Mouse (Mus musculus) heart, embryonic 13.5 days (tissue): ENCODE measurements around the gene Tnfrsf4. TPM values are rescaled to one million over a fixed set of nuclear protein-coding genes. Genes with fewer than 3 reads are reported as not detected.

Experiments
- ATAC-seq: fragments of 200-750 bp; cut with Nextera tagmentation; 2 replicates; pipeline ENCODE4 v1.8.0; 2017; ENCODE audit warnings: moderate TSS enrichment; ENCODE audit not compliant: insufficient number of reproducible peaks, low FRiP score, low TSS enrichment; ENCODE audit errors: extremely low read depth
- H3K27ac ChIP-seq: fragments of 300-500 bp; sonication (generic); replicated peaks from 2 replicates; pipeline ENCODE4 v1.5.1; 2015; ENCODE audit warnings: moderate library complexity, mild to moderate bottlenecking, inconsistent platforms
- H3K27me3 ChIP-seq: fragments of 300-500 bp; sonication (generic); replicated peaks from 2 replicates; pipeline ENCODE4 v1.6.1; 2015; ENCODE audit warnings: mild to moderate bottlenecking, inconsistent platforms
- H3K36me3 ChIP-seq: fragments of 300-500 bp; sonication (generic); 2 replicates; pipeline ENCODE4 v1.6.1; 2015; ENCODE audit warnings: mild to moderate bottlenecking, inconsistent platforms
- H3K4me1 ChIP-seq: fragments of 300-500 bp; sonication (generic); 2 replicates; pipeline ENCODE4 v1.6.1; 2015; ENCODE audit warnings: inconsistent platforms
- H3K4me2 ChIP-seq: fragments of 300-500 bp; sonication (generic); 2 replicates; pipeline ENCODE4 v1.6.1; 2015; ENCODE audit warnings: inconsistent platforms, mild to moderate bottlenecking, moderate library complexity
- H3K4me3 ChIP-seq: fragments of 300-500 bp; sonication (generic); 2 replicates; pipeline ENCODE4 v1.5.1; 2015; ENCODE audit warnings: moderate library complexity, mild to moderate bottlenecking, inconsistent platforms
- H3K9ac ChIP-seq: fragments of 300-500 bp; sonication (generic); 2 replicates; pipeline ENCODE4 v1.6.1; 2015; ENCODE audit warnings: inconsistent platforms, mild to moderate bottlenecking, moderate library complexity
- H3K9me3 ChIP-seq: fragments of 300-500 bp; sonication (generic); 2 replicates; pipeline ENCODE4 v1.6.1; 2016; ENCODE audit warnings: inconsistent platforms
- WGBS: fragments of 180-500 bp; shearing (Covaris S2); methylation state at CpG from one replicate; pipeline ENCODE4 v1.1.7; 2015; ENCODE audit warnings: mixed read lengths; 5-methylcytosine and 5-hydroxymethylcytosine counted together
- polyA plus RNA-seq: library from polyadenylated mRNA; unstranded; fragments of >200 nt; fragmentation: Nextera tagmentation; extraction: Ambion mirVana; gene quantifications from 2 replicates; pipeline ENCODE4 v1.2.1, GENCODE M21; 2015

The Tnfrsf4 gene
- polyA plus RNA-seq, 1 experiment from 2014 or later: 0.47 TPM

- peak overlapping the region; percentile 99 for H3K4me2 ChIP-seq
- peak overlapping the region; percentile 88 for H3K9ac ChIP-seq
- H3K36me3 ChIP-seq: peaks cover 37% of the 10 kb centered on the region
- peaks cover 31% of the 10 kb centered on the region for H3K4me1 ChIP-seq
- H3K27me3 ChIP-seq: no peaks in the 10 kb centered on the region
- H3K4me3 ChIP-seq: peak overlapping the region; percentile 96
- ATAC-seq: peak; percentile 85
- no peaks in the 10 kb centered on the region for H3K9me3 ChIP-seq
- H3K27ac ChIP-seq: peak overlapping the region; percentile 97
- WGBS: under 1% methylated on average over 70 of the region's 70 CpGs
These were observed 20.6 kb upstream of the Tnfrsf4 start for GRCm38 (mm10) chr4:155992906-155993547.

- ATAC-seq: no peak
- peak overlapping the region; percentile 97 for H3K27ac ChIP-seq
- peak overlapping the region; percentile 96 for H3K4me3 ChIP-seq
- peak overlapping the region; percentile 88 for H3K9ac ChIP-seq
- peak overlapping the region; percentile 99 for H3K4me2 ChIP-seq
- H3K36me3 ChIP-seq: peaks cover 43% of the 10 kb centered on the region
- H3K4me1 ChIP-seq: peaks cover 31% of the 10 kb centered on the region
- H3K9me3 ChIP-seq: no peaks in the 10 kb centered on the region
- H3K27me3 ChIP-seq: no peaks in the 10 kb centered on the region
- WGBS: 5% methylated on average over 15 of the region's 15 CpGs
These were observed 20.0 kb upstream of the Tnfrsf4 start for GRCm38 (mm10) chr4:155993606-155994005.

- Histone ChIP-seq H3K9me3 (no peaks in the 10 kb centered on the region), H3K4me2 (no peak overlapping the region), H3K4me3 (no peak overlapping the region), H3K27ac (no peak overlapping the region), H3K4me1 (no peaks in the 10 kb centered on the region), H3K36me3 (peaks cover 97% of the 10 kb centered on the region), H3K9ac (no peak overlapping the region), H3K27me3 (no peaks in the 10 kb centered on the region)
- no peak for ATAC-seq
- 90% methylated on average over 3 of the region's 3 CpGs for WGBS
These were observed 9.5 kb upstream of the Tnfrsf4 start for GRCm38 (mm10) chr4:156004109-156004508.

- ATAC-seq: no peak
- H3K4me3 ChIP-seq: no peak overlapping the region
- no peak overlapping the region for H3K4me2 ChIP-seq
- H3K36me3 ChIP-seq: peaks cover 96% of the 10 kb centered on the region
- no peaks in the 10 kb centered on the region for H3K4me1 ChIP-seq
- no peak overlapping the region for H3K27ac ChIP-seq
- 90% methylated on average over 4 of the region's 4 CpGs for WGBS
- H3K9me3 ChIP-seq: no peaks in the 10 kb centered on the region
- no peak overlapping the region for H3K9ac ChIP-seq
- no peaks in the 10 kb centered on the region for H3K27me3 ChIP-seq
These were observed 5.3 kb upstream of the Tnfrsf4 start for GRCm38 (mm10) chr4:156008369-156008768.

- no peak overlapping the region for H3K9ac ChIP-seq
- no peak overlapping the region for H3K4me2 ChIP-seq
- H3K36me3 ChIP-seq: peaks cover 67% of the 10 kb centered on the region
- H3K27ac ChIP-seq: no peak overlapping the region
- H3K4me1 ChIP-seq: no peaks in the 10 kb centered on the region; the same call in 1 of the 2 replicates
- H3K4me3 ChIP-seq: no peak overlapping the region
- no peak for ATAC-seq
- 79% methylated on average over 2 of the region's 2 CpGs for WGBS
- H3K27me3 ChIP-seq: no peaks in the 10 kb centered on the region
- no peaks in the 10 kb centered on the region for H3K9me3 ChIP-seq
These were observed 793 bp downstream of the Tnfrsf4 start for GRCm38 (mm10) chr4:156014436-156014835.

- H3K36me3 ChIP-seq: peaks cover 38% of the 10 kb centered on the region
- H3K9ac ChIP-seq: no peak overlapping the region
- no peaks in the 10 kb centered on the region for H3K27me3 ChIP-seq
- no peak overlapping the region for H3K27ac ChIP-seq
- H3K4me1 ChIP-seq: peaks cover 9% of the 10 kb centered on the region
- H3K9me3 ChIP-seq: no peaks in the 10 kb centered on the region
- no peak overlapping the region for H3K4me3 ChIP-seq
- WGBS: 91% methylated on average over 12 of the region's 12 CpGs
- H3K4me2 ChIP-seq: no peak overlapping the region
- no peak for ATAC-seq
These were observed 6.1 kb downstream of the Tnfrsf4 start for GRCm38 (mm10) chr4:156019771-156020170.

- 59% methylated on average over 3 of the region's 3 CpGs for WGBS
- no peak overlapping the region for H3K27ac ChIP-seq
- H3K4me3 ChIP-seq: no peak overlapping the region
- H3K9ac ChIP-seq: no peak overlapping the region
- ATAC-seq: no peak
- peaks cover 20% of the 10 kb centered on the region for H3K4me1 ChIP-seq
- no peaks in the 10 kb centered on the region for H3K27me3 ChIP-seq
- H3K36me3 ChIP-seq: peaks cover 24% of the 10 kb centered on the region
- H3K9me3 ChIP-seq: no peaks in the 10 kb centered on the region
- H3K4me2 ChIP-seq: no peak overlapping the region
These were observed 7.7 kb downstream of the Tnfrsf4 start for GRCm38 (mm10) chr4:156021381-156021780.

- Histone ChIP-seq H3K4me1 (peaks cover 22% of the 10 kb centered on the region), H3K36me3 (peaks cover 25% of the 10 kb centered on the region; the same call in 1 of the 2 replicates)
- WGBS: 36% methylated on average over 9 of the region's 9 CpGs
These were observed 8.3 kb downstream of the Tnfrsf4 start for GRCm38 (mm10) chr4:156021942-156022419.

GRCm38 (mm10) chr4:156023520-156023919 is 9.9 kb downstream of the Tnfrsf4 start:
- WGBS: 81% methylated on average over 9 of the region's 9 CpGs
- H3K4me2 ChIP-seq: no peak overlapping the region
- no peak for ATAC-seq

More at GRCm38 (mm10) chr4:156021942-156022419, 8.3 kb downstream of the Tnfrsf4 start:
- ATAC-seq: no peak
- Histone ChIP-seq H3K4me2 (no peak overlapping the region), H3K4me3 (no peak overlapping the region), H3K9ac (0 out of 2 replicates have a peak overlapping the region, but pooled peaks have one; percentile 7), H3K9me3 (no peaks in the 10 kb centered on the region), H3K27ac (no peak overlapping the region), H3K27me3 (no peaks in the 10 kb centered on the region)

GRCm38 (mm10) chr4:156024184-156024583 is 10.5 kb downstream of the Tnfrsf4 start:
- H3K9ac ChIP-seq: no peak overlapping the region
- peaks cover 47% of the 10 kb centered on the region for H3K36me3 ChIP-seq
- H3K4me3 ChIP-seq: no peak overlapping the region
- 82% methylated on average over 7 of the region's 7 CpGs for WGBS
- H3K4me2 ChIP-seq: no peak overlapping the region
- H3K27ac ChIP-seq: no peak overlapping the region
- peaks cover 22% of the 10 kb centered on the region for H3K4me1 ChIP-seq
- no peaks in the 10 kb centered on the region for H3K27me3 ChIP-seq
- ATAC-seq: no peak
- H3K9me3 ChIP-seq: no peaks in the 10 kb centered on the region

More at GRCm38 (mm10) chr4:156023520-156023919, 9.9 kb downstream of the Tnfrsf4 start:
- H3K9ac ChIP-seq: no peak overlapping the region
- no peak overlapping the region for H3K27ac ChIP-seq
- H3K27me3 ChIP-seq: no peaks in the 10 kb centered on the region
- H3K9me3 ChIP-seq: no peaks in the 10 kb centered on the region
- H3K4me1 ChIP-seq: peaks cover 22% of the 10 kb centered on the region
- H3K4me3 ChIP-seq: no peak overlapping the region
- peaks cover 41% of the 10 kb centered on the region for H3K36me3 ChIP-seq

GRCm38 (mm10) chr4:156026013-156026412 is 12.4 kb downstream of the Tnfrsf4 start, which contains the start of gene Tnfrsf18:
Gene Tnfrsf18, plus strand, starts transcription at chr4:156026164.
- 0 out of 2 replicates have a peak, but pooled peaks have one; percentile 18 for ATAC-seq
- WGBS: 20% methylated on average over 4 of the region's 4 CpGs
- H3K36me3 ChIP-seq: peaks cover 39% of the 10 kb centered on the region
- no peaks in the 10 kb centered on the region for H3K9me3 ChIP-seq
- peak within 1 kb of the TSS; percentile 55 for H3K27ac ChIP-seq
- H3K4me3 ChIP-seq: no peak within 1 kb of the TSS
- H3K27me3 ChIP-seq: no peaks in the 10 kb centered on the region
- H3K4me1 ChIP-seq: peaks cover 32% of the 10 kb centered on the region
- 0 out of 2 replicates have a peak within 1 kb of the TSS, but pooled peaks have one; percentile 1 for H3K4me2 ChIP-seq
- peak within 1 kb of the TSS; percentile 12; the same call in 1 of the 2 replicates for H3K9ac ChIP-seq

- Histone ChIP-seq H3K27me3 (no peaks in the 10 kb centered on the region), H3K4me2 (no peak overlapping the region), H3K4me1 (peaks cover 37% of the 10 kb centered on the region), H3K27ac (no peak overlapping the region), H3K9me3 (no peaks in the 10 kb centered on the region), H3K4me3 (no peak overlapping the region), H3K9ac (no peak overlapping the region), H3K36me3 (peaks cover 31% of the 10 kb centered on the region)
- 89% methylated on average over 7 of the region's 7 CpGs for WGBS
- ATAC-seq: no peak
These were observed 14.9 kb downstream of the Tnfrsf4 start for GRCm38 (mm10) chr4:156028580-156028979.
